Mouse (Mus musculus): ENCODE results near the gene Slc12a7. TPM values are rescaled to one million over a fixed set of nuclear protein-coding genes. Genes with fewer than 3 reads are reported as not detected.
"Not testable (repeated sequence)": the region's sequence is repeated elsewhere in the genome, so short reads cannot be mapped to it uniquely, and the experiment has no call there.

The Slc12a7 gene
- polyA plus RNA-seq, 1 experiment: 15.4 TPM

- Histone ChIP-seq H3K4me3 (replicated peaks; ENCODE audit: control insufficient read depth, low read depth, low read length) (no peak overlapping the region), H3K27ac (ENCODE audit: control insufficient read depth, insufficient read depth, low read depth, low read length, poor library complexity) (no peak overlapping the region), H3K4me1 (ENCODE audit: control insufficient read depth, insufficient read depth, low read length) (no peaks in the 10 kb centered on the region; the same call in 1 of the 2 replicates)
- no peak for TF ChIP-seq CTCF (IDR thresholded peaks at IDR 0.05; ENCODE audit: control insufficient read depth, insufficient read depth, low read length)
- TF ChIP-seq POLR2A (IDR thresholded peaks at IDR 0.05; ENCODE audit: borderline replicate concordance, control insufficient read depth, low read depth, low read length): no peak
- WGBS: 52% methylated on average over 1 of the region's 1 CpGs
Measured at GRCm38 (mm10) chr13:73694972-73695371, 37.9 kb upstream of the Slc12a7 start.

GRCm38 (mm10) chr13:73696529-73696928 lies 36.4 kb upstream of the Slc12a7 start:
- H3K27ac ChIP-seq (ENCODE audit: control insufficient read depth, insufficient read depth, low read depth, low read length, poor library complexity): no peak overlapping the region
- no peaks in the 10 kb centered on the region; the same call in 1 of the 2 replicates for H3K4me1 ChIP-seq (ENCODE audit: control insufficient read depth, insufficient read depth, low read length)
- 73% methylated on average over 3 of the region's 3 CpGs for WGBS
- no peak overlapping the region for H3K4me3 ChIP-seq (replicated peaks; ENCODE audit: control insufficient read depth, low read depth, low read length)
- TF ChIP-seq CTCF (IDR thresholded peaks at IDR 0.05; ENCODE audit: control insufficient read depth, insufficient read depth, low read length) (no peak), POLR2A (IDR thresholded peaks at IDR 0.05; ENCODE audit: borderline replicate concordance, control insufficient read depth, low read depth, low read length) (no peak)

GRCm38 (mm10) chr13:73699714-73700113 lies 33.2 kb upstream of the Slc12a7 start:
- TF ChIP-seq CTCF (IDR thresholded peaks at IDR 0.05; ENCODE audit: control insufficient read depth, insufficient read depth, low read length) (no peak), POLR2A (IDR thresholded peaks at IDR 0.05; ENCODE audit: borderline replicate concordance, control insufficient read depth, low read depth, low read length) (no peak)
- no peaks in the 10 kb centered on the region; the same call in 1 of the 2 replicates for H3K4me1 ChIP-seq (ENCODE audit: control insufficient read depth, insufficient read depth, low read length)
- WGBS: 81% methylated on average over 6 of the region's 6 CpGs
- no peak overlapping the region for H3K4me3 ChIP-seq (replicated peaks; ENCODE audit: control insufficient read depth, low read depth, low read length)
- no peak overlapping the region for H3K27ac ChIP-seq (ENCODE audit: control insufficient read depth, insufficient read depth, low read depth, low read length, poor library complexity)

- Histone ChIP-seq H3K27ac (ENCODE audit: control insufficient read depth, insufficient read depth, low read depth, low read length, poor library complexity) (no peak overlapping the region), H3K4me3 (replicated peaks; ENCODE audit: control insufficient read depth, low read depth, low read length) (no peak overlapping the region), H3K4me1 (ENCODE audit: control insufficient read depth, insufficient read depth, low read length) (no peaks in the 10 kb centered on the region; the same call in 1 of the 2 replicates)
- TF ChIP-seq CTCF (IDR thresholded peaks at IDR 0.05; ENCODE audit: control insufficient read depth, insufficient read depth, low read length) (no peak), POLR2A (IDR thresholded peaks at IDR 0.05; ENCODE audit: borderline replicate concordance, control insufficient read depth, low read depth, low read length) (no peak)
- WGBS: 74% methylated on average over 12 of the region's 12 CpGs
Measured at GRCm38 (mm10) chr13:73700554-73700953, 32.3 kb upstream of the Slc12a7 start.

- TF ChIP-seq CTCF (IDR thresholded peaks at IDR 0.05; ENCODE audit: control insufficient read depth, insufficient read depth, low read length) (no peak), POLR2A (IDR thresholded peaks at IDR 0.05; ENCODE audit: borderline replicate concordance, control insufficient read depth, low read depth, low read length) (no peak)
- WGBS: 73% methylated on average over 9 of the region's 9 CpGs
- H3K4me1 ChIP-seq (ENCODE audit: control insufficient read depth, insufficient read depth, low read length): no peaks in the 10 kb centered on the region; the same call in 1 of the 2 replicates
- no peak overlapping the region for H3K4me3 ChIP-seq (replicated peaks; ENCODE audit: control insufficient read depth, low read depth, low read length)
- no peak overlapping the region for H3K27ac ChIP-seq (ENCODE audit: control insufficient read depth, insufficient read depth, low read depth, low read length, poor library complexity)
Measured at GRCm38 (mm10) chr13:73701161-73701883, 31.6 kb upstream of the Slc12a7 start.

GRCm38 (mm10) chr13:73702776-73703175 lies 30.1 kb upstream of the Slc12a7 start:
- Histone ChIP-seq H3K4me1 (ENCODE audit: control insufficient read depth, insufficient read depth, low read length) (no peaks in the 10 kb centered on the region; the same call in 1 of the 2 replicates), H3K27ac (ENCODE audit: control insufficient read depth, insufficient read depth, low read depth, low read length, poor library complexity) (peak overlapping the region; percentile 77), H3K4me3 (replicated peaks; ENCODE audit: control insufficient read depth, low read depth, low read length) (no peak overlapping the region)
- WGBS: 25% methylated on average over 4 of the region's 4 CpGs
- TF ChIP-seq POLR2A (IDR thresholded peaks at IDR 0.05; ENCODE audit: borderline replicate concordance, control insufficient read depth, low read depth, low read length) (no peak), CTCF (IDR thresholded peaks at IDR 0.05; ENCODE audit: control insufficient read depth, insufficient read depth, low read length) (no peak)

- H3K4me3 ChIP-seq (replicated peaks; ENCODE audit: control insufficient read depth, low read depth, low read length); H3K4me1 ChIP-seq (ENCODE audit: control insufficient read depth, insufficient read depth, low read length): not testable (repeated sequence)
- peak overlapping the region; percentile 69; the same call in 1 of the 2 replicates for H3K27ac ChIP-seq (ENCODE audit: control insufficient read depth, insufficient read depth, low read depth, low read length, poor library complexity)
- WGBS: 31% methylated on average over 4 of the region's 4 CpGs
Measured at GRCm38 (mm10) chr13:73703486-73703885, 29.4 kb upstream of the Slc12a7 start.

- 78% methylated on average over 7 of the region's 7 CpGs for WGBS
- peak within 1 kb of the TSS; percentile 69; the same call in 1 of the 2 replicates for H3K27ac ChIP-seq (ENCODE audit: control insufficient read depth, insufficient read depth, low read depth, low read length, poor library complexity)
- H3K4me3 ChIP-seq (replicated peaks; ENCODE audit: control insufficient read depth, low read depth, low read length): no peak within 1 kb of the TSS
- TF ChIP-seq CTCF (IDR thresholded peaks at IDR 0.05; ENCODE audit: control insufficient read depth, insufficient read depth, low read length) (no peak), POLR2A (IDR thresholded peaks at IDR 0.05; ENCODE audit: borderline replicate concordance, control insufficient read depth, low read depth, low read length) (no peak)
- no peaks in the 10 kb centered on the region; the same call in 1 of the 2 replicates for H3K4me1 ChIP-seq (ENCODE audit: control insufficient read depth, insufficient read depth, low read length)
Measured at GRCm38 (mm10) chr13:73704694-73705325, 28.1 kb upstream of the Slc12a7 start, which contains the start of gene Slc6a19. TSS of gene Slc6a19 (minus strand) at chr13:73704865.

Data from bone marrow, adult 2 months (tissue).